Mouse (Mus musculus) adipose tissue, adult 10 weeks (tissue): ENCODE results near the gene Ociad1. TPM values are rescaled to one million over a fixed set of nuclear protein-coding genes. Genes with fewer than 3 reads are reported as not detected.

Experiments
- polyA plus RNA-seq: library from polyadenylated mRNA; stranded (reverse); fragments of 350-450 nt; fragmentation: Illumina TruSeq; extraction: RNeasy Lipid Tissue Mini Kit (QIAGEN cat#74804); gene quantifications from one replicate; pipeline ENCODE4 v1.2.3, GENCODE M21; 2014; ENCODE audit warnings: low read depth, low replicate concordance

Ociad1 gene
- 161 TPM for polyA plus RNA-seq

DNA sequence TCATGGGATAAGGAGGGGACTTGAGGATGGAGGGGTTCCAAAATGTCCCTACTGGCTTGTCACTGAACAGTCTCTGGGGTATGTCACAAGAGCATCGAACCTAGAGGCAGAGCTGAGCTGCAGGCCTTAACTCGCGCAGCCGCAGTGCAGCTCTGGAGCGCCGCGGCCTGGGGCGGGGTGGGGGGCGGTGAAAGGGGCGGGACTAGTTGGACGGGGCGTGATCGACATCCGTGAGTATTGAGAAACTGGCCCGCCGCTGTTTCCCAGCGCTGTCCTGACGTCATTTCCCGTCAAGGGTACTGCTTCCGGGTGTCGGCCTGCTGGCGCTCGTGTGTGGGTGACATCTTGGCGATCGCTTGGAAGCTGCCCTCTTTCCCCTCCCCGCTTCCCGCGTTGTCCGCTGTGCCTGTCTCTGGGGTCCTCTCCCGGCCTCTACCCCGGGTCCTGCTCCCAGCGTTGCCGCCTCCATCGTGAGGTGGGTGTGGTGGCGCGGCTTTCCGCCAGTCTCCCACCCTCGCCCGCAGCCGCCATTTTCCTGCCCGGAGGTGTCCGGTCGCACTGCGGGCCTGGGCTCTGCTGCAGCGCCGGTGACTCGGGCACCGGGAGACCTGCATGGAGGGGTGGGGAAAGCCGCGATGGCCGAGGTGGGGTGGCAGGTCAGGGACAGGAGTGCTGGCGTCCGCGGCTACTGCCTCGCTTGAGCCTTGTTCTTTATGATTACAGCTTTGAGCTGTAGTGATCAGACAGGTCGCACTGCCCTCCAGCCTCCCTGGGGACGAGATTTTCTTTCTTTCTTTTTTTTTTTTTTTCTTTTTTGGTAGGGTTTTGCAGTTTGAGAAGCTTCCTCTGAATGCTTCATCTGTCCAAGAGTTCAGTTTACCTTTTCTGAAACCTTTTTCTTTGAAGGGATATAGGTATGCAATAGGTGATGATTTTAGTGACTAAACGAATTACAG lies at the start of gene Ociad1:
Ociad1 (plus strand) TSS at position 283 of the 956 bp plus-strand sequence.

DNA sequence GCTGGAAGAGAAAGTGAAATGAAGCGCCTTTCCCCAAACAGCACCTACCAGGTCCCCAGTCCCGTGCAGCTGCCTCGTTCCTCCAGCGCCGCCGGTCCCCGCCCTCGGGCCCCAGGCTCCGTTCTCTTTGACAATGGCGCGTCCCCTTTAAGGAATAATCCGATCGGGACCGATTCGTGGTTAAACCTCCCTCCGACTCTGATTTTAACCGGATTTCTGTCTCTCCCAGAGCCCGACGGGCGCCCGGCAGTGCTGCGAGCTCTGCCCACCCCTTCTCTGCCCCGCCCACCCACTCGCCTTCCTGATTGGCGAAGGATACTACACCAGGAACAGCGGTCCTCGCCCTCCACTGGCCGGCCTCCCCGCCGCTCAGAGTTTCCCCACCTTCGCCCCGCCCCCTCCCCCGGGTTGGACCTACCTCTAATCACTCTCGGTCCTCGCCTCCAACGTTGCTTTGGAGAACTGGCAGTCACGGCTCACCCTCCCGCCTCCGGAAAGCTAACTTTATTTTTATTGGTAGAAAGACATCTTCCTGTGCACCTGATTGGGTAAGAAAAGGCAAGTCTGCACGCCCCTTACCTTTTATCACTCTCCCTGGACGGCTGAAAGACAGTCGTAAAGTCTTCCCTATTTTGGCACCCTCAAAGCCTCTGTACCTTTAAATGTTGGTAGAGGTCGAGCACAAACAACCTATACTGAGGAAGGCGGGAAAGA lies 36.1 kb upstream of the Ociad1 start, which contains the start of gene Fryl:
Fryl (minus strand) TSS at position 268 of the 714 bp plus-strand sequence.

DNA sequence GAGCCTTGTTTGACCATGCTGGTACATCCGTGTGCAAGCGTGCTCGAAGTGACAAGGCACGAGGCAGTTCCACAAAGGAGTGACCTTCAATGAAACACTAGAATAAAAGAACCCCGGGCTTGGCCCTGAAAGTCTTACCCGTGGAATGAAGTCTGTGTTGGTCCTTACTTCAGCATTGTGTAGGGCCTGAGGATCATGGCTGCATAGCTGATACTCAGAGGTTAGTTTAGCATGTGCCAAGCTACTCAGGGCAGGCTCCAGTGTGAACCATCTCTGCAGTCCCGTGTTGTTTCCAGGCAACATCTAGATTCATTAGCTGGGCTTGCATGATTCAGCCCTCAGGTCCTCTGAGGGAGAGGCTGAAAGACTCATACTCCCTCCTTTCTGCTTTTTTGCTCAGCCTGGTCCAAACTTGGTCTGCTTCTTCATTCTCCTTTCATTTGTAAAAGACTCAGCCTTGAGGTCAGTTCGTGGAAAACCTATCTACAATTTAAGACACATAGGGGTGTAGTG lies 48.2 kb downstream of the Ociad1 start, which contains the start of gene Ociad2:
Ociad2 (minus strand) TSS at position 306 of the 513 bp plus-strand sequence.

Other genes starting within 250 kb of the Ociad1 start
- 47.4 TPM for gene Fryl, start 36.2 kb upstream of the Ociad1 start, polyA plus RNA-seq
- 44.1 TPM for gene Ociad2, start 48.2 kb downstream of the Ociad1 start, polyA plus RNA-seq
- gene Cwh43, start 113.3 kb downstream of the Ociad1 start, polyA plus RNA-seq, result 56.9 TPM
- gene Dcun1d4, start 188.2 kb downstream of the Ociad1 start, polyA plus RNA-seq, result 18.7 TPM